Mouse (Mus musculus) forebrain, postnatal 0 days (tissue): ENCODE results near the gene Slc25a42. TPM values are rescaled to one million over a fixed set of nuclear protein-coding genes. Genes with fewer than 3 reads are reported as not detected.

Experiments used
- ATAC-seq: fragments of 200-750 bp; cut with Nextera tagmentation; 2 replicates; pipeline ENCODE4 v1.8.0; 2017; ENCODE audit warnings: mild to moderate bottlenecking, moderate library complexity
- DNase-seq: peaks from one replicate; pipeline ENCODE4 v3.0.0-alpha.2; 2015
- H3K27ac ChIP-seq: fragments of 300-500 bp; sonication (generic); 2 replicates; pipeline ENCODE4 v1.5.1; 2014; ENCODE audit warnings: low read depth, mild to moderate bottlenecking, antibody characterized with exemption, low read length, moderate library complexity, mixed read lengths
- H3K27me3 ChIP-seq: fragments of 300-500 bp; sonication (generic); 2 replicates; pipeline ENCODE4 v1.6.1; 2014; ENCODE audit warnings: mild to moderate bottlenecking, low read length, mixed read lengths; ENCODE audit not compliant: insufficient read depth
- H3K36me3 ChIP-seq: fragments of 300-500 bp; sonication (generic); 2 replicates; pipeline ENCODE4 v1.6.1; 2014; ENCODE audit warnings: mild to moderate bottlenecking, moderate library complexity; ENCODE audit not compliant: insufficient read depth
- H3K4me1 ChIP-seq: fragments of 300-500 bp; sonication (generic); 2 replicates; pipeline ENCODE4 v1.6.1; 2014; ENCODE audit warnings: antibody characterized with exemption; ENCODE audit not compliant: insufficient read depth
- H3K4me2 ChIP-seq: fragments of 300-500 bp; sonication (generic); 2 replicates; pipeline ENCODE4 v1.6.1; 2014; ENCODE audit warnings: low read depth, mild to moderate bottlenecking, moderate library complexity
- H3K4me3 ChIP-seq: fragments of 300-500 bp; sonication (generic); 2 replicates; pipeline ENCODE4 v1.5.1; 2014; ENCODE audit warnings: low read depth, low read length, mixed read lengths
- H3K9ac ChIP-seq: fragments of 300-500 bp; sonication (generic); 2 replicates; pipeline ENCODE4 v1.6.1; 2014; ENCODE audit warnings: mild to moderate bottlenecking
- H3K9me3 ChIP-seq: fragments of 300-500 bp; sonication (generic); 2 replicates; pipeline ENCODE4 v1.6.1; 2016; ENCODE audit warnings: low read length
- CTCF ChIP-seq: sonication (generic); IDR thresholded peaks from 2 replicates; pipeline ENCODE4 v1.5.1; 2016; ENCODE audit warnings: antibody characterized with exemption, control low read depth, low read depth
- WGBS: fragments of 180-500 bp; shearing (Covaris S2); extraction: QIAGEN DNeasy Blood & Tissue Kit; methylation state at CpG from one replicate; pipeline ENCODE4 v1.1.7; 2014; 5-methylcytosine and 5-hydroxymethylcytosine counted together
- polyA plus RNA-seq: library from polyadenylated mRNA; unstranded; fragments of >200 nt; fragmentation: Nextera tagmentation; extraction: Ambion mirVana; gene quantifications from 2 replicates; pipeline ENCODE4 v1.2.1, GENCODE M21; 2015
- total RNA-seq: library from RNA; depleted of rRNA; stranded (reverse); fragments of >200 nt; gene quantifications from 2 replicates; pipeline ENCODE4 v1.2.3, GENCODE M21; 2014; rRNA removed

The Slc25a42 gene
- total RNA-seq (11.7 and 12.0 TPM in 2 replicates), polyA plus RNA-seq (4.6 and 6.2 TPM in 2 replicates)

DNA sequence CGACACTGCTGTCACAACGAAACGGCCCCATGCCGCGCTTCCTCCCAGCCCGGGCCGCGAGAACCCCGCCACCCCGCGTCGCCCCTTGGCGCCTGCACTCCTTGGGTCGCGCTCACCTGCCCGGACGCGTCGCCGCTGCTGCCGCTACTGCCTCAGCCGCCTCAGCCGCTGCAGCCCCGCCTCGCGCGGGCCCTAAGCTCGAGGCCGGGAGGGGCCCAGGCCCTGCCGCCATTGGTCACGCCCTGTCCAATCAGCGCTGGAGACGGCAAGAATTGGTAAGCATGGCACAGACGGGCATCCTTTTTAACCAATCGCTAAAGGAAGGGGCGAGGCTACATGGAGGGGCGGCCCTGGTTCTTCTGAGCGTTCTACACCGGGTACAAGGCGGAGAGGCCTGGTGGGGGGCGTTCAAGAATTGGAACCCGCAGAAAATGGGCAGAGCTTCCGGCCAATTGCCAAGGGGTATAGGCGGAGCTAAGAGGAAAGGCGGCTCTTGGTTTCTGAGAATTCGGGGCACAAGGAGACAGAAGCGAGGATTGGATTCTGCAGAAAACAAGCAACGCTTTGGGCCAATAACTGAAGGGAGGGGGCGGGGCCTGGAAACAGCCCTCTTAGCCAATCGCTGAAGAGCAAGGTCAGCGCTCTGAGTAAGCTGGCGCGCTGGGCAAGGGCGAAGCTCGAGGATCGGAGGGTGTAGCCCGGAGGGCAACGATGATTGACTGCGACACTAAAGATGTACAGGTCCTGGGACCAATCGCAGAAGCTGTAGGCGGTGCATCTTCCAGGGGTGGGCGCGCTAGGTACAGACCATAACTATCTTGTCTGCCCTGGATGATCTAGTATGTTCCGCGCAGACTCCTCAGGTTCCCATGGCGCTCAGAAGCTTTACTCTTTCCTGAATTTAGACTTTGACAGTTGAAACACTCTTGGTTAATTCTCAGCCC lies at the start of gene Slc25a42:
TSS of gene Slc25a42 (minus strand) at position 194 of the 944 bp plus-strand sequence.
- DNase-seq (peak; percentile 100), ATAC-seq (peak; percentile 97)
- no peaks in the 10 kb centered on the region for H3K9me3 ChIP-seq
- 0 out of 2 replicates have a peak, but pooled peaks cover 4% of the 10 kb centered on the region for H3K4me1 ChIP-seq
- peak within 1 kb of the TSS; percentile 70 for H3K9ac ChIP-seq
- no peaks in the 10 kb centered on the region for H3K27me3 ChIP-seq
- peak within 1 kb of the TSS; percentile 74 for H3K4me3 ChIP-seq
- peak within 1 kb of the TSS; percentile 74 for H3K27ac ChIP-seq
- H3K4me2 ChIP-seq: peak within 1 kb of the TSS; percentile 86
- 1% methylated on average over 65 of the region's 66 CpGs for WGBS
- TF ChIP-seq CTCF: 0 out of 2 replicates have a peak, but pooled peaks have one; percentile 12
- H3K36me3 ChIP-seq: no peaks in the 10 kb centered on the region

DNA sequence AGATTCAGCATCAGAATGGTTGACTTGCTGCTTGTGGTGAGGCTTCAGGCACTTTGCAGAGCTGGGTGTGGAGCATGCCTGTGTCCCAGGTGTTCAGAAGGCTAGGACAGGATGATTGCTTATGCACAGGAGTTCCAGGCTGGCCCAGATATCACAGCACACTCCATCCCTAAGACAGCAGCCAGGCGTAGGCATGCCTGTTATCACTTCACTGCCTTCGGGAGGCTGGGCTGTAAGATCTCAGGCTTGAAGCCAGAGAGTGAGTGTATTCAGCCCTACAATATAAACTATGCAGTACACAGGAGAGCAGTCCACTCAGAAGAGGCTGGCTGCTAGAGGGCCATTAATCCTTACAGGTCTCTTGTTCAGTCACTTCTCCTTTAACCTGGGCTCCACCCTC lies 46.9 kb upstream of the Slc25a42 start:
- H3K27ac ChIP-seq: no peak overlapping the region
- H3K4me2 ChIP-seq: no peak overlapping the region
- ATAC-seq: no peak
- no peak for DNase-seq
- no peaks in the 10 kb centered on the region for H3K4me1 ChIP-seq
- TF ChIP-seq CTCF: no peak
- H3K4me3 ChIP-seq: no peak overlapping the region
- H3K27me3 ChIP-seq: no peaks in the 10 kb centered on the region
- H3K36me3 ChIP-seq: peaks cover 96% of the 10 kb centered on the region
- WGBS: 89% methylated on average over 2 of the region's 2 CpGs
- no peaks in the 10 kb centered on the region for H3K9me3 ChIP-seq
- H3K9ac ChIP-seq: no peak overlapping the region

DNA sequence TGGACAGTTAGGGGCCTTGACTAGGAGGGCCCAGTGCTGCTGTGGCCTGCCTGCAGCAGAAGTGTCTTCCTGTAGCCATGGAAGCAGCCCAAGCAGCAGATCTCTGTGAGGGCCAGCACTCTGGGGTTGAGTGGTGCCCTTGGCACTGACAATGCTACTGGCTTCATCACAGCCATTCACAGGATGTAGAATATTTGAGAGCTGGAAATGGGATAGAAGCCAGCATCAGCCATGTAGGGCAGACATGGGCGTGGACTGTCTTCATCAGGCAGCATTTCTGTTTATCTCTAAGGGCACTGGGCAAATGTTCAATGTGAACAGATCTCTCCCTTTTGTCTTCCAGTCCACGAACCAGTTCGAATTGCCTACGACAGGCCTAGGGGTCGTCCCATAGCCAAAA lies 46.5 kb upstream of the Slc25a42 start:
- H3K36me3 ChIP-seq: peaks cover 96% of the 10 kb centered on the region
- H3K27me3 ChIP-seq: no peaks in the 10 kb centered on the region
- no peak overlapping the region for H3K9ac ChIP-seq
- H3K27ac ChIP-seq: no peak overlapping the region
- no peaks in the 10 kb centered on the region for H3K4me1 ChIP-seq
- no peak overlapping the region for H3K4me2 ChIP-seq
- DNase-seq: no peak
- 85% methylated on average over 5 of the region's 5 CpGs for WGBS
- no peak overlapping the region for H3K4me3 ChIP-seq
- TF ChIP-seq CTCF: no peak
- ATAC-seq: no peak
- H3K9me3 ChIP-seq: no peaks in the 10 kb centered on the region

DNA sequence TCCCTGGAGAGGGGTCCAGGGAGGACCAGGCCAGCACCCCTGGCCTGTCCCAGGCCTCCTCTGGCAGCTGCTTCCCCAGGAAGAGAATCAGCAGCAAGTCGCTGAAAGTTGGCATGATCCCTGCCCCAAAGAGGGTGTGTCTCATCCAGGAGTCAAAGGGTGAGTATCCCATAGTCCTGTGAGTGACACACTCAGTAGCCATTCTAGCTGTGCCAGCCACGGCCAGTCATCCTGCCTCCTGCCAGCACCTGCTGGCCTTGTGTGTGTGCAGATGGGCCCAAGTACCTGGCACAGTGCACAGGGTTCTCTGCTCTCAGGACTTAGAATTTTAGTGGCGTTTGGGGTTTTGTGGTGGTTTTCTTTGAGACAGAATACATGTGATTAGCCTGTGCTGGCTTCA lies 45.4 kb upstream of the Slc25a42 start:
- no peak overlapping the region for H3K4me2 ChIP-seq
- H3K27ac ChIP-seq: no peak overlapping the region
- H3K4me3 ChIP-seq: no peak overlapping the region
- TF ChIP-seq CTCF: no peak
- DNase-seq (no peak), ATAC-seq (no peak)
- no peak overlapping the region for H3K9ac ChIP-seq
- H3K4me1 ChIP-seq: no peaks in the 10 kb centered on the region
- H3K9me3 ChIP-seq: no peaks in the 10 kb centered on the region
- H3K36me3 ChIP-seq: peaks cover 96% of the 10 kb centered on the region
- H3K27me3 ChIP-seq: no peaks in the 10 kb centered on the region
- 83% methylated on average over 3 of the region's 3 CpGs for WGBS

DNA sequence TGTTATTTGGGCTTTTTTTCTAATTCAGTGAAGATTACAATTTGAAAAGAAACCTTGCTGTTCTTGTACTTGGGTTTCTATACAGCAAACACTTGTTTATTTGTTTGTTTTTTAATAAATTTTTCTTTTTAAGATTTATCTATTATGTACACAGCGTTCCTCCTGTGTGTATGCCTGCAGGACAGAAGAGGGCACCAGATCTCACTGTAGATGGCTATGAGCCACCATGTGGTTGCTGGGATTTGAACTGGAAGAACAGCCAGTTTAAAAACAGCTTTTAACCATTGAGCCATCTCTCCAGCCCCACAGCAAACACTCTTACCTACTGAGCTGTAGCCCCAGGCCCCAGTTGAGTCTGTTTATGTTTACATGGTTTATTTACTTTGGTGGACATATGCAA lies 42.5 kb upstream of the Slc25a42 start:
- 76% methylated on average over 1 of the region's 1 CpGs for WGBS
- H3K27ac ChIP-seq: no peak overlapping the region
- no peak for DNase-seq

DNA sequence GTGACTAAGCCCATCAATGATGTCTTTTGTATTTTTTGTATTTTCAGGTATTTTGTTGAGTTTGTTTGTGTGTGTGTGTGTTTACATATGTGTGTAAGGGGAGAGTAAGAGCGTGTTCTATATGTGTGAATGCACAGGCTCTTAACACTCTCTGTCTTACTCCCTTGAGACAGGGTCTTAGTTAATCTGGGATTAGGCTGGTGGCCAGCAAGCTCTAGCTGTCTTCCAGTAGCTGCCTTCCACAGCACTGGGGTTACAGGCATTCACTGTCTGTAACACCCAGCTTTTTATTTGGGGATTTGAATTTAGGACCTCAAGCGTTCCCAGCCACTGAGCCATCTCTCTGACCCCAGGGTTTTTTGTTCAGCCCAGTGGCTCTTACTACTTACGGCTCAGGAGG lies 35.7 kb upstream of the Slc25a42 start:
- no peak overlapping the region for H3K9ac ChIP-seq
- H3K4me2 ChIP-seq: no peak overlapping the region
- H3K4me3 ChIP-seq: no peak overlapping the region
- DNase-seq: no peak
- H3K9me3 ChIP-seq: no peaks in the 10 kb centered on the region
- H3K36me3 ChIP-seq: peaks cover 82% of the 10 kb centered on the region
- TF ChIP-seq CTCF: no peak
- no peak for ATAC-seq
- WGBS: 85% methylated on average over 3 of the region's 3 CpGs
- H3K27ac ChIP-seq: no peak overlapping the region
- no peaks in the 10 kb centered on the region for H3K27me3 ChIP-seq
- no peaks in the 10 kb centered on the region for H3K4me1 ChIP-seq

More for the DNA sequence above, 42.5 kb upstream of the Slc25a42 start:
- Histone ChIP-seq H3K36me3 (peaks cover 96% of the 10 kb centered on the region), H3K4me3 (no peak overlapping the region), H3K27me3 (no peaks in the 10 kb centered on the region), H3K4me1 (no peaks in the 10 kb centered on the region), H3K9me3 (no peaks in the 10 kb centered on the region), H3K4me2 (no peak overlapping the region), H3K9ac (no peak overlapping the region)
- peak; percentile 30; the same call in 1 of the 2 replicates for TF ChIP-seq CTCF
- ATAC-seq: no peak; the same call in 1 of the 2 replicates

DNA sequence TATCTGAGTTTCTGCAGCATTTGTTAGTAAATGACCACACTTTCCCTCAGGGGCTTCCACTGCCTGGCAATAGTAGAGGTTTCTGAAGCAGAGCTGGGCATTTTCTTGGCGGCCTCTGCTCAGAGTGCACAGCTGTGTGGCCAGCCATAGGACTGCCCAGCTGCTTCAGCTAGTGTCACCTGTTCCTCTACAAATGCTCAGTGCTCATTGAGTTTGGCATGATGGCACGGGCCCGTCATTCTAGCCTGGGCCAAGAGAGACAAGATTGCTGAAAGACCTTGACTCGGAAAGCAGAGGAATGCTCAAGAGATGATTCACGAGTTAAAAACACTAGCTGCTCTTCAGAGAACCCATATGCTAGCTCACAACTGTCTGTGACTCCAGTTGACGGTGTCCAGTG lies 34.5 kb upstream of the Slc25a42 start:
- no peak for TF ChIP-seq CTCF
- no peaks in the 10 kb centered on the region for H3K4me1 ChIP-seq
- H3K36me3 ChIP-seq: peaks cover 82% of the 10 kb centered on the region
- H3K27ac ChIP-seq: no peak overlapping the region
- DNase-seq: no peak
- no peak overlapping the region for H3K4me2 ChIP-seq
- no peaks in the 10 kb centered on the region for H3K27me3 ChIP-seq
- no peak overlapping the region for H3K4me3 ChIP-seq
- no peak for ATAC-seq
- H3K9ac ChIP-seq: no peak overlapping the region
- WGBS: 90% methylated on average over 6 of the region's 6 CpGs
- no peaks in the 10 kb centered on the region for H3K9me3 ChIP-seq
